7 mouse cellular contexts compared by ENCODE assay signal in genomic region chr8:106150653-106151000, GRCm38 (mm10). TPM values are rescaled to one million over a fixed set of nuclear protein-coding genes. Genes with fewer than 3 reads are reported as not detected.
DNase-seq lines count a peak whose midpoint lies in the region; ATAC-seq and TF ChIP-seq lines count a peak whose summit lies in the region.

No protein-coding gene starts in this region.

- H3K27me3 ChIP-seq in spleen, adult 2 months (ENCODE audit: control insufficient read depth, insufficient read depth, low read length): no peaks in the 10 kb centered on the region
- no peaks in the 10 kb centered on the region for H3K27me3 ChIP-seq in forebrain, embryonic 14.5 days (replicated peaks; ENCODE audit: control insufficient read depth, insufficient read depth, low read length)
- no peaks in the 10 kb centered on the region for H3K27me3 ChIP-seq in liver, embryonic 12.5 days (replicated peaks)
- no peaks in the 10 kb centered on the region for H3K27me3 ChIP-seq in stomach, postnatal 0 days (ENCODE audit: control insufficient read depth, insufficient read depth, low read length)

- H3K4me1 ChIP-seq in spleen, adult 2 months (ENCODE audit: control insufficient read depth, insufficient read depth, insufficient read length): peaks cover 7% of the 10 kb centered on the region; the same call in 1 of the 2 replicates
- peaks cover 6% of the 10 kb centered on the region for H3K4me1 ChIP-seq in forebrain, embryonic 14.5 days (ENCODE audit: control insufficient read depth, insufficient read depth, low read length)
- peaks cover 52% of the 10 kb centered on the region for H3K4me1 ChIP-seq in liver, embryonic 12.5 days
- no peaks in the 10 kb centered on the region for H3K4me1 ChIP-seq in stomach, postnatal 0 days (replicated peaks; ENCODE audit: control insufficient read depth, insufficient read depth)

- no peak for TF ChIP-seq CTCF in spleen, adult 2 months (IDR thresholded peaks at IDR 0.05; ENCODE audit: extremely low read depth, insufficient read depth, insufficient read length, insufficient replicate concordance)
- TF ChIP-seq CTCF in stomach, postnatal 0 days (IDR thresholded peaks at IDR 0.05; ENCODE audit: low read depth): no peak

- peak overlapping the region; percentile 78 for H3K9ac ChIP-seq in forebrain, embryonic 14.5 days (ENCODE audit: low read length)
- peak overlapping the region; percentile 80 for H3K9ac ChIP-seq in liver, embryonic 12.5 days
- peak overlapping the region; percentile 72 for H3K9ac ChIP-seq in stomach, postnatal 0 days (ENCODE audit: low read length)

- WGBS in spleen, adult 2 months: 20% methylated on average over 8 of the region's 8 CpGs
- 16% methylated on average over 8 of the region's 8 CpGs for WGBS in forebrain, embryonic 14.5 days
- 13% methylated on average over 8 of the region's 8 CpGs for WGBS in liver, embryonic 12.5 days (ENCODE audit: insufficient replicate concordance)
- WGBS in stomach, postnatal 0 days: 16% methylated on average over 8 of the region's 8 CpGs

- no peaks in the 10 kb centered on the region; the same call in 1 of the 2 replicates for H3K36me3 ChIP-seq in spleen, adult 2 months (ENCODE audit: control insufficient read depth, insufficient read depth, low read length)
- H3K36me3 ChIP-seq in forebrain, embryonic 14.5 days (ENCODE audit: control insufficient read depth, insufficient read depth, low read length): peaks cover 10% of the 10 kb centered on the region
- peaks cover 17% of the 10 kb centered on the region for H3K36me3 ChIP-seq in liver, embryonic 12.5 days
- H3K36me3 ChIP-seq in stomach, postnatal 0 days (ENCODE audit: control insufficient read depth, insufficient read depth, low read length): no peaks in the 10 kb centered on the region

- ATAC-seq in forebrain, embryonic 14.5 days: no peak
- ATAC-seq in liver, embryonic 12.5 days: peak; percentile 54
- ATAC-seq in stomach, postnatal 0 days (ENCODE audit: low FRiP score, low TSS enrichment): no peak

- H3K4me2 ChIP-seq in forebrain, embryonic 14.5 days (ENCODE audit: low read length): peak overlapping the region; percentile 74
- peak overlapping the region; percentile 93 for H3K4me2 ChIP-seq in liver, embryonic 12.5 days
- H3K4me2 ChIP-seq in stomach, postnatal 0 days (replicated peaks; ENCODE audit: low read depth): peak overlapping the region; percentile 78

- no peak for TF ChIP-seq EP300 in stomach, postnatal 0 days (optimal IDR thresholded peaks at IDR 0.05)

- peak overlapping the region; percentile 81 for H3K4me3 ChIP-seq in spleen, adult 2 months (ENCODE audit: extremely low read depth, insufficient read depth, insufficient read length)
- peak overlapping the region; percentile 81 for H3K4me3 ChIP-seq in forebrain, embryonic 14.5 days (ENCODE audit: low read depth, low read length)
- peak overlapping the region; percentile 77 for H3K4me3 ChIP-seq in liver, embryonic 12.5 days
- peak overlapping the region; percentile 69 for H3K4me3 ChIP-seq in stomach, postnatal 0 days (ENCODE audit: low read depth, low read length)

- TF ChIP-seq POLR2A in spleen, adult 2 months (IDR thresholded peaks at IDR 0.05; ENCODE audit: low read depth, low read length): no peak

- no peaks in the 10 kb centered on the region for H3K9me3 ChIP-seq in forebrain, embryonic 14.5 days (replicated peaks; ENCODE audit: control insufficient read depth, low read length)
- H3K9me3 ChIP-seq in liver, embryonic 12.5 days (replicated peaks): no peaks in the 10 kb centered on the region
- no peaks in the 10 kb centered on the region for H3K9me3 ChIP-seq in stomach, postnatal 0 days (ENCODE audit: control insufficient read depth, low read length)

- DNase-seq in spleen, adult 2 months (ENCODE audit: low read depth in 1 of 2, low spot score in 2 of 2): no peak
- DNase-seq in spleen, postnatal 4 days (ENCODE audit: low spot score in 2 of 2): no peak
- no peak for DNase-seq in forebrain, embryonic 14.5 days (ENCODE audit: low spot score)
- no peak for DNase-seq in stomach, postnatal 0 days (ENCODE audit: low spot score)
- DNase-seq in layer of hippocampus, postnatal 36 days: no peak
- DNase-seq in thymus, postnatal 25 days: no peak

- peak overlapping the region; percentile 42; the same call in 1 of the 2 replicates for H3K27ac ChIP-seq in spleen, adult 2 months (ENCODE audit: insufficient read depth, low read length)
- H3K27ac ChIP-seq in forebrain, embryonic 14.5 days (ENCODE audit: low read depth, low read length): no peak overlapping the region
- H3K27ac ChIP-seq in liver, embryonic 12.5 days: peak overlapping the region; percentile 64
- H3K27ac ChIP-seq in stomach, postnatal 0 days (replicated peaks): peak overlapping the region; percentile 53

RNA-seq across cellular contexts. Expression of gene Pla2g15, which starts 0.4 kb away (rescaled TPM):
- polyA plus RNA-seq in spleen, adult 2 months (2012; rRNA removed): 24.6 and 35.4 TPM in 2 replicates
- 7.8 and 7.9 TPM in 2 replicates for polyA plus RNA-seq in forebrain, embryonic 14.5 days (2014; fragmentation: Nextera tagmentation; extraction: Ambion mirVana)
- 9.8 TPM in 2 replicates for polyA plus RNA-seq in liver, embryonic 12.5 days (2016; fragmentation: Nextera tagmentation; extraction: Ambion mirVana)
- 5.6 and 5.7 TPM in 2 replicates for polyA plus RNA-seq in stomach, postnatal 0 days (2015; fragmentation: Nextera tagmentation; extraction: Ambion mirVana)
- total RNA-seq in layer of hippocampus, postnatal 36 days (2021): 10 to 100 TPM; 23.8 to 26.0 TPM

RNA-seq across cellular contexts. Expression of gene Esrp2, which starts 13.9 kb away (rescaled TPM):
- 0.67 and 0.69 TPM in 2 replicates for polyA plus RNA-seq in spleen, adult 2 months (2012; rRNA removed)
- 0.15 TPM in 1 of 2 replicates, not detected in the other for polyA plus RNA-seq in forebrain, embryonic 14.5 days (2014; fragmentation: Nextera tagmentation; extraction: Ambion mirVana)
- 6.6 and 7.9 TPM in 2 replicates for polyA plus RNA-seq in liver, embryonic 12.5 days (2016; fragmentation: Nextera tagmentation; extraction: Ambion mirVana)
- 38.9 and 48.0 TPM in 2 replicates for polyA plus RNA-seq in stomach, postnatal 0 days (2015; fragmentation: Nextera tagmentation; extraction: Ambion mirVana)
- total RNA-seq in layer of hippocampus, postnatal 36 days (2021): not detected

RNA-seq across cellular contexts. Expression of gene Slc7a6, which starts 18.0 kb away (rescaled TPM):
- polyA plus RNA-seq in spleen, adult 2 months (2012; rRNA removed): 22.4 and 22.6 TPM in 2 replicates
- 78.2 and 86.3 TPM in 2 replicates for polyA plus RNA-seq in forebrain, embryonic 14.5 days (2014; fragmentation: Nextera tagmentation; extraction: Ambion mirVana)
- polyA plus RNA-seq in liver, embryonic 12.5 days (2016; fragmentation: Nextera tagmentation; extraction: Ambion mirVana): 17.4 and 22.2 TPM in 2 replicates
- 24.3 and 25.8 TPM in 2 replicates for polyA plus RNA-seq in stomach, postnatal 0 days (2015; fragmentation: Nextera tagmentation; extraction: Ambion mirVana)
- 10 to 100 TPM; 22.2 to 32.7 TPM for total RNA-seq in layer of hippocampus, postnatal 36 days (2021)
